Mouse (Mus musculus) ES-E14 (cell line): ENCODE results near the gene Mypn.

Experiments used
- HCFC1 ChIP-seq: IDR thresholded peaks from 2 replicates; pipeline ENCODE4 v1.6.1; 2012; ENCODE audit warnings: low read length, inconsistent platforms, borderline replicate concordance; ENCODE audit not compliant: insufficient read depth
- MAFK ChIP-seq: IDR thresholded peaks from 2 replicates; pipeline ENCODE4 v1.6.1; 2014; ENCODE audit warnings: mild to moderate bottlenecking, low read depth, low read length, inconsistent platforms; ENCODE audit not compliant: insufficient read depth
- ZC3H11A ChIP-seq: IDR thresholded peaks from 2 replicates; pipeline ENCODE4 v1.6.1; 2012; ENCODE audit warnings: low read depth, mild to moderate bottlenecking, inconsistent platforms, low read length, borderline replicate concordance
- ZNF384 ChIP-seq: IDR thresholded peaks from 2 replicates; pipeline ENCODE4 v1.6.1; 2012; ENCODE audit warnings: low read depth, low read length, inconsistent platforms

- no peak for TF ChIP-seq ZNF384
- no peak for TF ChIP-seq HCFC1
- TF ChIP-seq MAFK: no peak
- no peak for TF ChIP-seq ZC3H11A
These were observed 71.4 kb downstream of the Mypn start for GRCm38 (mm10) chr10:63132356-63132755.
